Mouse (Mus musculus) E14TG2a.4 (cell line): ENCODE data around the gene Foxn3.

Experiments used
- H3K27me3 ChIP-seq: 2 replicates; pipeline ENCODE4 v1.6.1; 2014; ENCODE audit warnings: low read length, control low read depth; ENCODE audit not compliant: insufficient read depth
- H3K36me3 ChIP-seq: 2 replicates; pipeline ENCODE4 v1.6.1; 2014; ENCODE audit warnings: low read length, control low read depth; ENCODE audit not compliant: insufficient read depth
- H3K4me1 ChIP-seq: replicated peaks from 2 replicates; pipeline ENCODE4 v1.6.1; 2014; ENCODE audit warnings: low read depth, low read length, control low read depth
- H3K4me3 ChIP-seq: replicated peaks from 2 replicates; pipeline ENCODE4 v1.5.1; 2014; ENCODE audit warnings: mild to moderate bottlenecking, low read length
- H3K9me3 ChIP-seq: 2 replicates; pipeline ENCODE4 v1.6.1; 2014; ENCODE audit warnings: low read length, control low read depth
- CTCF ChIP-seq: conservative IDR thresholded peaks from 2 replicates; pipeline ENCODE4 v1.5.1; 2014; ENCODE audit warnings: low read length
- NANOG ChIP-seq: IDR thresholded peaks from 2 replicates; pipeline ENCODE4 v1.6.1; 2014; ENCODE audit warnings: borderline replicate concordance, low read length, mixed read lengths
- POU5F1 ChIP-seq: IDR thresholded peaks from 2 replicates; pipeline ENCODE4 v1.6.1; 2014; ENCODE audit warnings: low read length, borderline replicate concordance

The Foxn3 gene

DNA sequence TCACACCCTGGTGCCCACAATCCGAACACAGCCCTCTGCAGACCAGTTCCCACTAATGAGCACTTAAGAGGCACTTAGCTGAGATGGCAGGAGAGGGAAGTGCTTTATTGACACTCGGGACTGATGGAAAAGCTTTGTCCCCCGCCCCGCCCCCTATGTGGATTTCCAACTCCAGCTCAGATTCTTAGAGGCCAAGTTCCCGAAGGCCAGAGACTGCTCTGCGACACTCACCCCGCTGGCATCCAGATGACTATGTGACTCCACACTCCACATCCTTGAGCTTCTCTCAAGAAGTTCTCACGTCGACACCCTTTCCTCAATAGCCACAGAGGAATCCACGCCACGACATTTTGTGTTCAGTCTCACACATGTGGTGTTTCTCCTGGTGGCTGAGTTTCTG lies 295.6 kb downstream of the Foxn3 start:
- H3K4me3 ChIP-seq = no peak overlapping the region

GRCm38 (mm10) chr12:99266434-99266833 lies 296.9 kb downstream of the Foxn3 start:
- no peaks in the 10 kb centered on the region for H3K9me3 ChIP-seq
- peaks cover 21% of the 10 kb centered on the region for H3K4me1 ChIP-seq
- peaks cover 9% of the 10 kb centered on the region; the same call in 1 of the 2 replicates for H3K36me3 ChIP-seq
- H3K27me3 ChIP-seq = no peaks in the 10 kb centered on the region
- no peak overlapping the region for H3K4me3 ChIP-seq
- TF ChIP-seq POU5F1 (no peak), NANOG (no peak), CTCF (no peak)

More for the DNA sequence above, 295.6 kb downstream of the Foxn3 start:
- H3K36me3 ChIP-seq = peaks cover 9% of the 10 kb centered on the region; the same call in 1 of the 2 replicates
- H3K9me3 ChIP-seq = no peaks in the 10 kb centered on the region
- no peaks in the 10 kb centered on the region for H3K27me3 ChIP-seq
- peaks cover 18% of the 10 kb centered on the region for H3K4me1 ChIP-seq
- TF ChIP-seq NANOG (no peak), CTCF (no peak), POU5F1 (no peak)

DNA sequence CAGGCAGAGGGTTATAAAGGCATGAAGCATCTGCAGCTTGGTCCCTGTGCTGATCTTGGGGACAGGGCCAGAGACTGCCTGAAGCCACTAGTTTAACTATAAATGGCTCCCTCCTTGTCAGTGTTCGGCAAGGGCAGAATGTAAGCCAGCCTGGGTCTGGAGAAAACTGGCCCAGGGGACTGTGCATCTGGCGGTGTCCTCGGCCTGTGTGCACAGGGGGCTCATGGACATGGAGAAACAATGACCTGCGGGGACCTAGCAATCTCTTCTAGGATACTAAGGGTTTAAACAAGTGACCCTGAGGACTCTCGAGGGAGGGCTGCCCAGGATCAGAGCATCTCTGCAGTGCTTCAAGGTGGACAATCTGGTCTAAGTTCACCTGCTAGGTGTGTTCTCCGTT lies 297.6 kb downstream of the Foxn3 start:
- TF ChIP-seq POU5F1 = no peak
- TF ChIP-seq NANOG = no peak
- no peak for TF ChIP-seq CTCF
- no peaks in the 10 kb centered on the region for H3K27me3 ChIP-seq
- no peak overlapping the region for H3K4me3 ChIP-seq
- H3K4me1 ChIP-seq = peaks cover 25% of the 10 kb centered on the region
- no peaks in the 10 kb centered on the region for H3K9me3 ChIP-seq
- peaks cover 9% of the 10 kb centered on the region; the same call in 1 of the 2 replicates for H3K36me3 ChIP-seq

GRCm38 (mm10) chr12:99264386-99264785 lies 299.0 kb downstream of the Foxn3 start:
- peaks cover 9% of the 10 kb centered on the region; the same call in 1 of the 2 replicates for H3K36me3 ChIP-seq
- H3K9me3 ChIP-seq = no peaks in the 10 kb centered on the region
- peaks cover 37% of the 10 kb centered on the region for H3K4me1 ChIP-seq
- no peak overlapping the region for H3K4me3 ChIP-seq
- H3K27me3 ChIP-seq = no peaks in the 10 kb centered on the region
- TF ChIP-seq CTCF (no peak), NANOG (no peak), POU5F1 (peak; percentile 84; the same call in 1 of the 2 replicates)

- TF ChIP-seq NANOG (no peak), CTCF (no peak), POU5F1 (no peak)
- H3K36me3 ChIP-seq = peaks cover 9% of the 10 kb centered on the region; the same call in 1 of the 2 replicates
- no peak overlapping the region for H3K4me3 ChIP-seq
- no peaks in the 10 kb centered on the region for H3K9me3 ChIP-seq
- peaks cover 37% of the 10 kb centered on the region for H3K4me1 ChIP-seq
- H3K27me3 ChIP-seq = no peaks in the 10 kb centered on the region
Observed at GRCm38 (mm10) chr12:99263592-99264335, 299.6 kb downstream of the Foxn3 start.

GRCm38 (mm10) chr12:99262840-99263239 lies 300.5 kb downstream of the Foxn3 start:
- H3K36me3 ChIP-seq = peaks cover 7% of the 10 kb centered on the region; the same call in 1 of the 2 replicates
- no peaks in the 10 kb centered on the region for H3K27me3 ChIP-seq
- peaks cover 38% of the 10 kb centered on the region for H3K4me1 ChIP-seq
- H3K4me3 ChIP-seq = no peak overlapping the region
- no peaks in the 10 kb centered on the region for H3K9me3 ChIP-seq
- TF ChIP-seq POU5F1 (no peak), CTCF (no peak), NANOG (no peak)

- H3K4me1 ChIP-seq = peaks cover 34% of the 10 kb centered on the region
- H3K4me3 ChIP-seq = no peak overlapping the region
- H3K36me3 ChIP-seq = peaks cover 7% of the 10 kb centered on the region; the same call in 1 of the 2 replicates
- TF ChIP-seq CTCF (no peak), POU5F1 (no peak), NANOG (no peak)
- no peaks in the 10 kb centered on the region for H3K27me3 ChIP-seq
- H3K9me3 ChIP-seq = no peaks in the 10 kb centered on the region
Observed at GRCm38 (mm10) chr12:99262066-99262599, 301.2 kb downstream of the Foxn3 start.

DNA sequence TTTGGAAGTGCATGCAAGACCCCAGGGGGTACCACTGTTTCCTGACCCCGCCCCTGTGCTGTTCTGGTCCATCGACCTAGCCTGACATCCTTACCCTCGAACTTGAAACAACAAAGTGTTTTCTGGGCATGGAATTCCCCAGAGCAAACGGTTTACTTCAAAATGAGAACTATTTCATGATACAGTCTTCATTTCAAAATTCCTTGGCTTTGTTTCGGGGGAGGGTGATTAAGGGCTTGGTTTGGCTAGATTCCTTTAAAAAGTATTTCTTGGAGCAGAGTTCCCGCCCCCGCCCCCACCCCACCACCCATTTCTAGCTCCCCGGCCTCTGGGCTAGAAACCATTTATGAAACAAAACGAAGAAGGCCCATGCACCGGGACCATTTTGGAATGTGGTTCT lies 303.2 kb downstream of the Foxn3 start:
- Histone ChIP-seq H3K36me3 (no peaks in the 10 kb centered on the region), H3K27me3 (no peaks in the 10 kb centered on the region), H3K4me1 (peaks cover 34% of the 10 kb centered on the region), H3K4me3 (no peak overlapping the region), H3K9me3 (no peaks in the 10 kb centered on the region)
- TF ChIP-seq POU5F1 (no peak), CTCF (no peak), NANOG (no peak)
